ENCODE assay signal across 26 mouse cellular contexts in genomic region chr1:77254276-77254675, GRCm38 (mm10).
DNase-seq lines count a peak whose midpoint lies in the region; ATAC-seq and TF ChIP-seq lines count a peak whose summit lies in the region.
"Had no signal": no experiment of that assay in that cellular context is flagged by ENCODE, and none has a peak within 500 bp of the region (broad histone marks: within the 10 kb centered on the region; RNA-seq: fewer than 3 reads in every experiment).

No protein-coding gene starts in this region.

- no peak overlapping the region for H3K9ac ChIP-seq in stomach, embryonic 15.5 days
- no peak overlapping the region for H3K9ac ChIP-seq in stomach, postnatal 0 days (ENCODE audit: low read length)
- no peak overlapping the region for H3K9ac ChIP-seq in stomach, embryonic 16.5 days (ENCODE audit: low read length)
- H3K9ac ChIP-seq: embryonic facial prominence, embryonic 15.5 days; forebrain, embryonic 13.5 days; forebrain, embryonic 15.5 days; forebrain, postnatal 0 days had no signal

- DNase-seq in embryo, embryonic 10 days (ENCODE audit: low spot score) = peak; percentile 12
- DNase-seq in embryo, embryonic 10.5 days (ENCODE audit: low spot score) = no peak
- DNase-seq in stomach, postnatal 0 days (ENCODE audit: low spot score) = no peak
- no peak for DNase-seq in limb, embryonic 10.5 days (ENCODE audit: low spot score)
- no peak for DNase-seq in cerebellum, adult 9-11 months
- DNase-seq in cerebellum, adult 11-12 months = no peak
- DNase-seq: adrenal gland, adult 8-10 months; adrenal gland, postnatal 14 days; adrenal gland, postnatal 36 days; B cell, adult 2 months; cerebellum, adult 18-20 months; cerebellum, adult 8-10 months; cerebellum, postnatal 10 days; cerebellum, postnatal 25 days; forebrain, postnatal 0 days had no signal

- no peak overlapping the region; the same call in 1 of the 2 replicates for H3K27ac ChIP-seq in stomach, embryonic 15.5 days
- H3K27ac ChIP-seq in stomach, postnatal 0 days (replicated peaks) = no peak overlapping the region
- peak overlapping the region; percentile 70 for H3K27ac ChIP-seq in limb, embryonic 10.5 days
- H3K27ac ChIP-seq in stomach, embryonic 16.5 days (ENCODE audit: low read length) = no peak overlapping the region
- H3K27ac ChIP-seq: embryonic facial prominence, embryonic 15.5 days; forebrain, embryonic 13.5 days; forebrain, embryonic 15.5 days had no signal

- H3K4me2 ChIP-seq in stomach, embryonic 15.5 days = no peak overlapping the region
- H3K4me2 ChIP-seq in stomach, postnatal 0 days (replicated peaks; ENCODE audit: low read depth) = no peak overlapping the region
- no peak overlapping the region for H3K4me2 ChIP-seq in stomach, embryonic 16.5 days (ENCODE audit: low read depth, low read length)
- H3K4me2 ChIP-seq: embryonic facial prominence, embryonic 15.5 days; forebrain, embryonic 13.5 days; forebrain, embryonic 15.5 days had no signal

- no peaks in the 10 kb centered on the region for H3K27me3 ChIP-seq in stomach, embryonic 15.5 days (replicated peaks)
- no peaks in the 10 kb centered on the region for H3K27me3 ChIP-seq in stomach, postnatal 0 days (ENCODE audit: control insufficient read depth, insufficient read depth, low read length)
- H3K27me3 ChIP-seq in limb, embryonic 10.5 days (ENCODE audit: low read depth, poor library complexity, severe bottlenecking) = no peaks in the 10 kb centered on the region
- no peaks in the 10 kb centered on the region for H3K27me3 ChIP-seq in stomach, embryonic 16.5 days (ENCODE audit: control insufficient read depth, insufficient read depth, low read length)
- H3K27me3 ChIP-seq: CH12.LX; forebrain, embryonic 13.5 days; Patski had no signal

- 31% methylated on average over 6 of the region's 6 CpGs for WGBS in stomach, embryonic 15.5 days
- 31% methylated on average over 6 of the region's 6 CpGs for WGBS in stomach, postnatal 0 days
- 72% methylated on average over 6 of the region's 6 CpGs for WGBS in limb, embryonic 10.5 days
- WGBS in stomach, embryonic 16.5 days = 38% methylated on average over 6 of the region's 6 CpGs

- H3K4me3 ChIP-seq in stomach, embryonic 15.5 days (replicated peaks) = no peak overlapping the region
- H3K4me3 ChIP-seq in stomach, postnatal 0 days (ENCODE audit: low read depth, low read length) = no peak overlapping the region
- H3K4me3 ChIP-seq in limb, embryonic 10.5 days = no peak overlapping the region
- H3K4me3 ChIP-seq in stomach, embryonic 16.5 days (replicated peaks; ENCODE audit: low read length) = no peak overlapping the region
- H3K4me3 ChIP-seq: embryonic facial prominence, embryonic 15.5 days; erythroblast, embryonic 14.5 days; forebrain, embryonic 13.5 days; forebrain, embryonic 15.5 days had no signal

- no peak for TF ChIP-seq EP300 in stomach, postnatal 0 days (optimal IDR thresholded peaks at IDR 0.05)

- H3K4me1 ChIP-seq in stomach, embryonic 15.5 days = no peaks in the 10 kb centered on the region
- 0 out of 2 replicates have a peak, but pooled peaks cover 2% of the 10 kb centered on the region for H3K4me1 ChIP-seq in stomach, postnatal 0 days (replicated peaks; ENCODE audit: control insufficient read depth, insufficient read depth)
- H3K4me1 ChIP-seq in limb, embryonic 10.5 days = peaks cover 62% of the 10 kb centered on the region
- H3K4me1 ChIP-seq in stomach, embryonic 16.5 days (ENCODE audit: control insufficient read depth, insufficient read depth, low read length) = peaks cover 11% of the 10 kb centered on the region; the same call in 1 of the 2 replicates
- H3K4me1 ChIP-seq: forebrain, embryonic 15.5 days had no signal

- no peaks in the 10 kb centered on the region for H3K9me3 ChIP-seq in stomach, embryonic 15.5 days
- H3K9me3 ChIP-seq in stomach, postnatal 0 days (ENCODE audit: control insufficient read depth, low read length) = no peaks in the 10 kb centered on the region
- no peaks in the 10 kb centered on the region for H3K9me3 ChIP-seq in limb, embryonic 10.5 days (replicated peaks)
- no peaks in the 10 kb centered on the region for H3K9me3 ChIP-seq in stomach, embryonic 16.5 days (replicated peaks; ENCODE audit: control insufficient read depth, low read length)
- H3K9me3 ChIP-seq: embryonic facial prominence, embryonic 15.5 days; forebrain, embryonic 13.5 days; forebrain, embryonic 15.5 days had no signal

- ATAC-seq in stomach, embryonic 15.5 days (ENCODE audit: insufficient read depth, low FRiP score, low read depth) = peak; percentile 56; the same call in 1 of the 2 replicates
- ATAC-seq in stomach, postnatal 0 days (ENCODE audit: low FRiP score, low TSS enrichment) = no peak
- peak; percentile 37; the same call in 1 of the 2 replicates for ATAC-seq in stomach, embryonic 16.5 days (ENCODE audit: insufficient read depth, low FRiP score)
- ATAC-seq: activated CD4-positive, CD25-positive, alpha-beta regulatory T cell, adult 4 months; CD4-positive, CD25-positive, alpha-beta regulatory T cell, adult 4 months; forebrain, embryonic 13.5 days; forebrain, embryonic 15.5 days; forebrain, postnatal 0 days; Patski had no signal

- H3K36me3 ChIP-seq in stomach, embryonic 15.5 days = no peaks in the 10 kb centered on the region
- H3K36me3 ChIP-seq in stomach, postnatal 0 days (ENCODE audit: control insufficient read depth, insufficient read depth, low read length) = no peaks in the 10 kb centered on the region
- no peaks in the 10 kb centered on the region for H3K36me3 ChIP-seq in limb, embryonic 10.5 days
- H3K36me3 ChIP-seq in stomach, embryonic 16.5 days (ENCODE audit: control insufficient read depth, insufficient read depth, low read length) = no peaks in the 10 kb centered on the region
- H3K36me3 ChIP-seq: embryonic facial prominence, embryonic 15.5 days; forebrain, embryonic 15.5 days; G1E had no signal

- no peak for TF ChIP-seq CTCF in stomach, postnatal 0 days (IDR thresholded peaks at IDR 0.05; ENCODE audit: low read depth)
